Mouse (Mus musculus) layer of hippocampus, postnatal 14 days (tissue): ENCODE measurements at regions not wholly inside any gene's neighbourhood (a gene's known extent, or its start where the extent isn't known, plus 50 kb on each side); places are given as distances from the start of the nearest gene placed in this dataset.

Source experiments
- DNase-seq, 2 experiments: peaks; one replicate each; pipeline ENCODE4 v3.0.0; 2021 to 2022; ENCODE audit warnings: low spot score in 2 of 2, mixed read lengths in 1 of 2

DNA sequence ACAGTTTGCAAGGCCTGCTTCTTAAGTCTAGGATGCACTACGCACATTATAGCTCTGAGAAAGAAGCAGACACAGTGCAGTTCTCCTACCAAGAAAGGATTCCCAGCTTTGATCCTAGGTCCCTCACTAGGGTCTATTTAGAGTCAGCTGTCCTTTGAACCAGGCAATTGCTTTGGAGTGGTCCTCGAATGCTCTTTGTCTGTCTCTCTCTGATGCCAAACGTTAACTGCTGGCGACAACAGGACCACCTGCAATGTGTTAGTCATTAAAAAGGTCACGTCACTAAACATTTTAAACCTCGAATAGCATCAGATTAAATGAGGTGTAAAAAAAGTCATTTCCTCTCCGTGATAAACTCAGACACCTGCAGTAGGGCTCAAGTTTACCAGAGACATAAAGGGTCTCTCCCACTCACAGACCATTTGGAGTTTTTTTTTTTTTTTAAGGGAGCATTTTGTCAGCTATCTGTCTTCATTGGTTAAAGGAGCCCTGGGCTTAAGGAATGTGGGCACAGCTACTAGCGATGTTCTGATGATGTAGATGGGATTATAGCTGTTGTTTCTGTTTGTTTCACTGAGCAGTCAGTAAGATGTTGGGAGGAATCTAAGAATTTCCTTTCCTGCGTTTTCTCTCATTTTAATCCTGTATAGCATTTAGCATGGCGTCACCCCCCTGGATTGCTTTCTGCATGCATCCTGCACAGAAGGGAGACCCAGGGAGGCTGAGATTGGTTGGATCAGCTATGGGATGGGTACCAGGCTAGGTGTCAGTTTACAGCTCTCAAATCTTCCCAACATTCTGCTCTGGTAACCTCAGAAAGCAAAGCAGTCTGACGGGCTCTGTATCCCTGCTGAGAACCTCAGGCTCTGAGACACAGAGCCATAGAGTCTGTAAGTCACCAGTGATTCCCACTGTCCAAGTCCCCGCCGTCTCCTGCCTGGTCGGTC lies 615.3 kb upstream of the Sall1 start:
- no peak for DNase-seq

- DNase-seq: no peak
Observed at GRCm38 (mm10) chr8:89655369-89655768, 611.4 kb upstream of the Sall1 start.

- DNase-seq: no peak
Observed at GRCm38 (mm10) chr8:89649207-89649890, 605.4 kb upstream of the Sall1 start.

GRCm38 (mm10) chr8:89646946-89647345 lies 603.0 kb upstream of the Sall1 start:
- DNase-seq: no peak

DNA sequence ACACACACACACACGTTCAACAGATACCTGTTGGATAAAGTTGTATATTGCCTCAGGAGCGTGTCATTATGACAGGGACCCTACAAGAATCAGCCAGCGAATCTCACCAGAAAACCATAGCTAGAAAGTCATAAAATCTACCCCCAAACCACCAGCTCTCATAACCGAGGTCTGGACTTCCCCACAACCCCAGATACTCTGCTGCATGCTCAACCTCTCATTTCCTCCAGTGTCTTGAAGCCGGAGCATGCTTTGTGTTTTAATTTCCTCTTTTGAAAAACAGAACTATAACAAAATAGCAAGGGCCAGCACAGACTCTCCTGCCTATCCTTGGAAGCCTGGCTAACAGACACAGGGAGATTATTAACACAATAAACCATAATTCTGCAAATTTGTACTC lies 597.4 kb upstream of the Sall1 start:
- no peak for DNase-seq

DNA sequence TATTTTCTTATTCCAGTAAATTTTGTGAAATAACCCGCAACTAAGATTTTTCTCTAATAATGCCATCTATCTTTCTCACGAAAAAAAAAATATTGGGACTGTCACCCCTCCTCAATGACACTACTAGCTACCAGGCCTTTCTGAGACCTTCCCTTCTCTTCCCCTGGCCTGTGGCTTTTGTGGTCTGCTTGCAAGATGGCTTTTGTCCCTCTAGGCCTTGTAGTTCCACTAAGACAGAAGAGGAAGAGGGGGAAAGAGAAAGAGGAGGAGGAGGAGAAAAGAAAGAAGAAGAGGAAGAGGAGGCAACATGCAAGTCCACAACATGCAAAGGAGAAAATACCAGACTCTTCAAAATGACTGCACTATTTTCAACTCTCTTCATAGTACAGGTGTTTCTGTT lies 590.9 kb upstream of the Sall1 start:
- DNase-seq: no peak

- DNase-seq: peak in 1 of 2 experiments; percentile 8
Observed at GRCm38 (mm10) chr8:89632304-89632703, 588.3 kb upstream of the Sall1 start.

- no peak for DNase-seq
Observed at GRCm38 (mm10) chr8:89630540-89630939, 586.6 kb upstream of the Sall1 start.

GRCm38 (mm10) chr8:89618089-89618488 lies 574.1 kb upstream of the Sall1 start:
- DNase-seq: no peak

GRCm38 (mm10) chr8:89615863-89616558 lies 572.0 kb upstream of the Sall1 start:
- DNase-seq: peak in 1 of 2 experiments; percentile 7

GRCm38 (mm10) chr8:89609074-89609473 lies 565.1 kb upstream of the Sall1 start:
- DNase-seq: peak in 1 of 2 experiments; percentile 3

- no peak for DNase-seq
Observed at GRCm38 (mm10) chr8:89605905-89606468, 562.0 kb upstream of the Sall1 start.

DNA sequence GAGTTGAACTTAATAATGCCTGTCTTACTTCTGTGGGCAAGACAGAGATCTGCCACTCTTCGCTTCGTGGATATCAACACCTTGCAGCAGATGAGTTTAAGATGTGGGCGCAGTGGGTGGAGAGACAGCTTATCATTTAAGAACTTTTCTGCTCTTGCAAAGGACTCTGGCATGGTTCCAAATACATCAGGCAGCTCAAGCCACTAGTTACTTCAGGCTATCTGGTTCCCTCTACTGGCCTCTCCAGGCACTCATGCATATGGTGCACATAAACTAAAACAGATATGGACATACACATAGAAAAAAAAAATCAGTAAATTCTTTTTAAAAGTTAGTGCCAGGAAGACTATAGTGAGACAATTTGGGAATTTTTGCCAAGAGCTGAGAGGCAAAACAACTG lies 560.5 kb upstream of the Sall1 start:
- DNase-seq: no peak

GRCm38 (mm10) chr8:89596380-89596779 lies 552.4 kb upstream of the Sall1 start:
- DNase-seq: no peak

DNA sequence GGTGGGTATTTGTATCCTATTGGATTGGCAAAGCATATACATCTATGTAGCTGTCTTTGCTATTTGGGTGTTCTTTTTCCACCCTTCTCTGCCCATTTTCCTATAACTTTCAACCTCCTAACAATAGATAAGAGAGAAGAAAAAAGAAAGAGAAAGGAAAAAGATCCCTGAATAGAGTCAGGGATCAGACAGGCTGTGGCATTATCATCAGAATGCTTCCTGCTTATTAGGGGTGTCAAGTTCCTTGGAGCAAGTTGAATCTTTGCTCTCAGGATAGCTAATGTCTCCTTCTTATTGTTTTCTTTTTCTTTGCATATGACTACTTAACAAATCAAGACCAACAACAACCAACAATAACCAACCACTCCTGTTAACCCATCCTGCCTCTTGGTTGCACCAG lies 539.1 kb upstream of the Sall1 start:
- no peak for DNase-seq

- DNase-seq: no peak
Observed at GRCm38 (mm10) chr8:89582566-89582965, 538.6 kb upstream of the Sall1 start.

- DNase-seq: peak; percentile 78 to 79
Observed at GRCm38 (mm10) chr8:89571816-89572215, 527.9 kb upstream of the Sall1 start.

DNA sequence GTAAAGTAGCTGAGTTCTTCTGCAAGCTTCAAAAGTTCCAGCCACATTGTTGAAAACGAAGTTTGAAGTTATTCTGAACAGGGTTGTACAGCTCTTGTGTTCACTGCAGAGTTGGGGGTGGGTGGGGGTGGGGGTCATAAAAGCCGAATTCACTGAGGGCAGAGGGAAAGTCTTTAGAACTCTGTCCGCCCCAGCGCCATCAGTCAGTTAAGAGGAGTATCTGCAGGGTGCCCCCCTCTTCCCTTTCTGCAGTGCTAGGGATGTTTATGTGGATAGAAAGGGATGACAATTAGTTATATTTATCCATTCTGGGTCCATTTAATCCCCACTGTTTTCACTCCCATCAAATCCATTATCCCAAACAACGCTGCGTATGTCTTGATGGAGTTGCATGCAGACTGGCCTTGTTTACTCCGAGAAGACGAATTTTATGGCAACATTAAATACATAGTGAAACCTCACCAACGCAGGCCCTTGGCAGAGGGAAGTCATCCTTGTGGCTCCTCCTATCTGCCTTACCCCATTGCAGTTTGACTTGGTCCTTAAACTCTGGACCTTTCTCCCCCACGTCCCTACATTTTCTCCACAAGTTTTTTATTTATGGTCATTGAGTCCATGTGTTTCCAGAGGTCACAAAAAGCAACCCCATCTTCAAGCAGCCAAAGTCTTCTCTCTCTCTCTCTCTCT lies 526.8 kb upstream of the Sall1 start:
- no peak for DNase-seq

GRCm38 (mm10) chr8:89569406-89569805 lies 525.4 kb upstream of the Sall1 start:
- no peak for DNase-seq

- no peak for DNase-seq
Observed at GRCm38 (mm10) chr8:89568641-89569040, 524.7 kb upstream of the Sall1 start.

DNA sequence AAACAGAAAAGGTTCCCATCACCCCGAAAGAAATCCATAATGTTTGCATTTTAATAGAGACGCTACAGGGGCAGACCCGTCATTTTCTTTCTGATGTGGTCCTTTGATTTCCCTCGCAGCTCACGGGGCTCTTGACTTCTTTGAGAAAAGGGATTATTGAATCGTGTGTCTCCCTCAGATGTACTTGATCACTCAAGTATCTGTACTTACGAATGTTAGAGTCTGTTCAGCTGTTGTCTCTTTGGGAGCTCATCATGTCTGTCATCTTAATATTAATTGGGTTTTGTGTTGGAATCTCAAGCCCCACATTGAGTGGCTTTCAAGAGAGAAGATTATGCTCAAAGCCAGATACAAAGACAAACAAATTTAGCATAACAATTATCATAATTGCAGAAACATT lies 523.0 kb upstream of the Sall1 start:
- DNase-seq: no peak
